Mouse (Mus musculus) heart, embryonic 13.5 days (tissue): ENCODE results near the gene Dnm3. TPM values are rescaled to one million over a fixed set of nuclear protein-coding genes. Genes with fewer than 3 reads are reported as not detected.

Experiments used
- ATAC-seq: fragments of 200-750 bp; cut with Nextera tagmentation; 2 replicates; pipeline ENCODE4 v1.8.0; 2017; ENCODE audit warnings: moderate TSS enrichment; ENCODE audit not compliant: insufficient number of reproducible peaks, low FRiP score, low TSS enrichment; ENCODE audit errors: extremely low read depth
- H3K27ac ChIP-seq: fragments of 300-500 bp; sonication (generic); replicated peaks from 2 replicates; pipeline ENCODE4 v1.5.1; 2015; ENCODE audit warnings: moderate library complexity, mild to moderate bottlenecking, inconsistent platforms
- H3K27me3 ChIP-seq: fragments of 300-500 bp; sonication (generic); replicated peaks from 2 replicates; pipeline ENCODE4 v1.6.1; 2015; ENCODE audit warnings: mild to moderate bottlenecking, inconsistent platforms
- H3K36me3 ChIP-seq: fragments of 300-500 bp; sonication (generic); 2 replicates; pipeline ENCODE4 v1.6.1; 2015; ENCODE audit warnings: mild to moderate bottlenecking, inconsistent platforms
- H3K4me1 ChIP-seq: fragments of 300-500 bp; sonication (generic); 2 replicates; pipeline ENCODE4 v1.6.1; 2015; ENCODE audit warnings: inconsistent platforms
- H3K4me2 ChIP-seq: fragments of 300-500 bp; sonication (generic); 2 replicates; pipeline ENCODE4 v1.6.1; 2015; ENCODE audit warnings: inconsistent platforms, mild to moderate bottlenecking, moderate library complexity
- H3K4me3 ChIP-seq: fragments of 300-500 bp; sonication (generic); 2 replicates; pipeline ENCODE4 v1.5.1; 2015; ENCODE audit warnings: moderate library complexity, mild to moderate bottlenecking, inconsistent platforms
- H3K9ac ChIP-seq: fragments of 300-500 bp; sonication (generic); 2 replicates; pipeline ENCODE4 v1.6.1; 2015; ENCODE audit warnings: inconsistent platforms, mild to moderate bottlenecking, moderate library complexity
- H3K9me3 ChIP-seq: fragments of 300-500 bp; sonication (generic); 2 replicates; pipeline ENCODE4 v1.6.1; 2016; ENCODE audit warnings: inconsistent platforms
- WGBS: fragments of 180-500 bp; shearing (Covaris S2); methylation state at CpG from one replicate; pipeline ENCODE4 v1.1.7; 2015; ENCODE audit warnings: mixed read lengths; 5-methylcytosine and 5-hydroxymethylcytosine counted together
- polyA plus RNA-seq: library from polyadenylated mRNA; unstranded; fragments of >200 nt; fragmentation: Nextera tagmentation; extraction: Ambion mirVana; gene quantifications from 2 replicates; pipeline ENCODE4 v1.2.1, GENCODE M21; 2015

The Dnm3 gene
- polyA plus RNA-seq, 1 experiment from 2014 or later = 1.3 TPM

- Histone ChIP-seq H3K27ac (peak overlapping the region; percentile 20; the same call in 1 of the 2 replicates), H3K4me1 (peaks cover 7% of the 10 kb centered on the region), H3K9ac (no peak overlapping the region), H3K4me2 (no peak overlapping the region), H3K4me3 (no peak overlapping the region), H3K36me3 (no peaks in the 10 kb centered on the region), H3K9me3 (no peaks in the 10 kb centered on the region), H3K27me3 (no peaks in the 10 kb centered on the region)
- 46% methylated on average over 7 of the region's 7 CpGs for WGBS
- no peak for ATAC-seq
Measured at GRCm38 (mm10) chr1:162242980-162243650, 234.7 kb downstream of the Dnm3 start.

DNA sequence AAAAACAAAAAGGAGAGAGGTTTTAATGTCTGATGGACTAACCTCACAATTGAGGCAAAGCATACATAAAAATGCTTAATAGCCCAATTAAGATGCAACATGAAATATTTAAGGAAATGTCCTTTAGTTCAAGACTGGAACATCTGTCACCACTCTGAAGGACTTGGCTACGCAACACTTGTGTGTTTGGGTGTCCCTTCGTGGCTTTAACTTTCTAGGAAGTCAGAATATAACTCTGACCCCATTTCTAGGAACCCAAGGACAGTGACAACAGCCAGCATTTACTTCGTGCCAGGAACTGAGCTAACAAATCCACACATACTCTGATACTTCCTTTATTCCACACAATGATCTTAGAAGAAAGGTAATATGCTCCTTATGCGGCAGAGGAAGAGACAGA is 237.1 kb downstream of the Dnm3 start:
- Histone ChIP-seq H3K4me3 (no peak overlapping the region), H3K9me3 (no peaks in the 10 kb centered on the region), H3K27ac (no peak overlapping the region), H3K4me2 (no peak overlapping the region), H3K4me1 (peaks cover 7% of the 10 kb centered on the region), H3K27me3 (no peaks in the 10 kb centered on the region), H3K9ac (no peak overlapping the region), H3K36me3 (no peaks in the 10 kb centered on the region)
- 72% methylated on average over 4 of the region's 4 CpGs for WGBS
- no peak for ATAC-seq

DNA sequence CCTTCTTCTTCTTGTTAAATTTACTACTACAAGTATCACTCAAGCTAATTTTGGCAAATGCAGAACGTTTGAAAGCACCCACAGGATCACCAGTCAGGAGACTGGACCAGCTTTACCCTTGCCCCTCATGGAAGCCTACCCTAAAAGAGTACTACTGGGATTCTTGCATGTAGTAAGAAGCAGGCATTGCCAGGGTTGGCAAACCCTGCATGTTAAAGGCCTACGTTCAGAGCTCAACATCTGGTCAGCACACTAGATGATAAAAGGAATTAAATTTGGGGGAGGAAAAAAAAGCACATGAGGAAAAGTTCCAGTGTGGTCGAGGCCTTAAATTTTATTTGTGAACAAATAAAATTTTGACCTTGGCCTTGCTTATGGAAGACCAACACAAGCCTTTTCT is 239.2 kb downstream of the Dnm3 start:
- H3K36me3 ChIP-seq = no peaks in the 10 kb centered on the region

GRCm38 (mm10) chr1:162236624-162237159 is 241.1 kb downstream of the Dnm3 start:
- H3K4me1 ChIP-seq = no peaks in the 10 kb centered on the region
- H3K27me3 ChIP-seq = no peaks in the 10 kb centered on the region
- H3K4me2 ChIP-seq = no peak overlapping the region
- H3K9ac ChIP-seq = no peak overlapping the region
- 80% methylated on average over 7 of the region's 7 CpGs for WGBS
- no peak overlapping the region for H3K27ac ChIP-seq
- ATAC-seq = no peak
- no peak overlapping the region for H3K4me3 ChIP-seq
- H3K9me3 ChIP-seq = no peaks in the 10 kb centered on the region
- no peaks in the 10 kb centered on the region for H3K36me3 ChIP-seq

More for the DNA sequence above, 239.2 kb downstream of the Dnm3 start:
- Histone ChIP-seq H3K4me3 (no peak overlapping the region), H3K9ac (no peak overlapping the region), H3K27me3 (no peaks in the 10 kb centered on the region), H3K4me1 (peaks cover 3% of the 10 kb centered on the region), H3K27ac (no peak overlapping the region), H3K4me2 (no peak overlapping the region), H3K9me3 (no peaks in the 10 kb centered on the region)
- 60% methylated on average over 3 of the region's 3 CpGs for WGBS
- ATAC-seq = no peak

DNA sequence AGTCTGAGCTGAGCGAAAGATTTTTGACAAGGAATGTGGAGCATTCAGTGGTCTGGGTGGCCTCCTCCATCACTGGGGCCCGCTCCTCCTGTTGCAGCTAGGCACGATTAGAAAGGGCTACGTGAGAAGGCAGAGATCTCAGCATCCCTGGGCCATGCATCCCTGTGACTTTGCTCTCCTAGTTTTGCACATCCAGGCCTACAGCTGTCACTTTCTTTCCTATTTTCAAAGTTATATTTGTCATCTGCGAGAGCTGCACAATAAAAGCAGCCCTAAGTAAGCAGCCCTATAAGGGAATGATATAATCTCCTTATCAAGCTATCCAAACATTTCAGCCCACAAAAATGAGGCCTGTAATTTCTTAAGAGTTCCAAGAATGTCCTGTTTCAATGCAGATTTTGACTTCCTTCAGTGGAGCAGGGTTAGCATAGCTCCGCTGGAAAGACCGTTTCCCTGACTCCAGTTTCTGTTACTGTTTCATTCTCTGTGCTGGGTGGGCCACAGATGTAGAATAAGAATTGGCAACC is 252.2 kb downstream of the Dnm3 start:
- Histone ChIP-seq H3K9me3 (no peaks in the 10 kb centered on the region), H3K4me3 (no peak overlapping the region), H3K4me1 (peaks cover 18% of the 10 kb centered on the region), H3K27ac (peak overlapping the region; percentile 62), H3K4me2 (no peak overlapping the region), H3K9ac (0 out of 2 replicates have a peak overlapping the region, but pooled peaks have one; percentile 16), H3K36me3 (peaks cover 3% of the 10 kb centered on the region; the same call in 1 of the 2 replicates), H3K27me3 (no peaks in the 10 kb centered on the region)
- no peak for ATAC-seq
- 40% methylated on average over 7 of the region's 7 CpGs for WGBS

DNA sequence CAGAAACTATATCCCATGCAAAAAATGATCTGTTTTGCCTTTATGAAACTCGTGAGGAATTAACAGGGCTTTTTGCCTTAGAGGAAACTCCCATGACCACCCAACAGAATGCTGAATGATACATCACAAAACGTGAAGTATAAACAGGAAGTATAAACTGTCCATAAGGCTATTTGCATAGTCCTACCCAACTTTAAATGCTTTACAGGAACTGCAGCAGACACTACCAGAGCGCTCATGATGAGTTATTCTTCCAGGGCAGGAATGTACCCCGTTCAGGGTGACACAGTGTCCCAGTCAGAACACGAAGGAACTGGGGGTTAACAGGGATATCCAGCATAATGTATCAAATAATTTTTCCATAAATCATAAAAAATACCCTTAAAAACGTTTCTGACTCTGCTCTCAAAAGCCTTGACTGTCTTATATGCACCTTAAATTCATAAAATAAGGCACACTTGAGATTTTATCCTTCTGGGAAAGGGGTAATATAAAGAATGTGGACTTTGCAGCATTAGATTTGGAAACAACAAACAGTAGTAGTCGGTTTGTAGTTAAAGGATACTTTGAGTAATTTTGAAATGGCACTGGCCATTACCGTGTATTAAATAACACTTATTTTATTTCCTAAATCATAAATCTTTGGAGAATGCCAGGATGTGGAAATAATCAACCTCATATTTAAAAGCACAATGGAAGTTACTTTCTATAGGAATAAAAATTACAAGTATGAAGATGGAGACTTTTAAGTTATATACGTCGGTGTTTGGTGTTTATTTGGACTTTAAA is 252.8 kb downstream of the Dnm3 start:
- no peaks in the 10 kb centered on the region for H3K9me3 ChIP-seq
- no peak overlapping the region for H3K9ac ChIP-seq
- no peak overlapping the region for H3K4me2 ChIP-seq
- 58% methylated on average over 10 of the region's 10 CpGs for WGBS
- peaks cover 3% of the 10 kb centered on the region; the same call in 1 of the 2 replicates for H3K36me3 ChIP-seq
- ATAC-seq = no peak; the same call in 1 of the 2 replicates
- H3K4me3 ChIP-seq = no peak overlapping the region
- peak overlapping the region; percentile 62 for H3K27ac ChIP-seq
- H3K4me1 ChIP-seq = peaks cover 20% of the 10 kb centered on the region
- H3K27me3 ChIP-seq = no peaks in the 10 kb centered on the region

DNA sequence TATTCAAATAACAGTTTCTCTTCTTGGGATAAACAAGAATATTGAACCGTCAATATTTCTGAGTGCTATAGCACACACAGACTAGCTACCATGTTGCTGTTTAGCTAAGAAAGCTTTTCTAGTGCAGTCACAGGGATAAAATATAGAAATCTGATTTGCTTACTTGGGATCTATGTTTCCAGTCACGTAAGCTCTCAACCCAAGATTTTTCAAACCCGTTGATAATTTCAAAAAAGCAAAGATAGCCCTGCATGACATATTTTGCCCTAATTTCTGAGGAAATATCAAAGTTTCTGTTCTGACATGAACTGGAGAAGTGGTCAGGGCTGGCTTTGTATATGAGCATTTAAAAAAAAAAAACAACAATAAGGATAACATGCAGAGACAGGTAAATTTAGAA is 253.8 kb downstream of the Dnm3 start:
- H3K9me3 ChIP-seq = no peaks in the 10 kb centered on the region
- H3K27ac ChIP-seq = no peak overlapping the region
- 73% methylated on average over 3 of the region's 3 CpGs for WGBS
- no peak overlapping the region for H3K4me3 ChIP-seq
- H3K4me2 ChIP-seq = no peak overlapping the region
- H3K27me3 ChIP-seq = no peaks in the 10 kb centered on the region
- ATAC-seq = no peak
- H3K9ac ChIP-seq = no peak overlapping the region
- peaks cover 20% of the 10 kb centered on the region for H3K4me1 ChIP-seq
- H3K36me3 ChIP-seq = peaks cover 3% of the 10 kb centered on the region; the same call in 1 of the 2 replicates

- no peaks in the 10 kb centered on the region for H3K27me3 ChIP-seq
- H3K4me3 ChIP-seq = no peak overlapping the region
- H3K9me3 ChIP-seq = no peaks in the 10 kb centered on the region
- WGBS = 72% methylated on average over 8 of the region's 8 CpGs
- ATAC-seq = no peak
- peaks cover 27% of the 10 kb centered on the region for H3K4me1 ChIP-seq
- peaks cover 3% of the 10 kb centered on the region; the same call in 1 of the 2 replicates for H3K36me3 ChIP-seq
- H3K4me2 ChIP-seq = 0 out of 2 replicates have a peak overlapping the region, but pooled peaks have one; percentile 16
- H3K9ac ChIP-seq = peak overlapping the region; percentile 44; the same call in 1 of the 2 replicates
- H3K27ac ChIP-seq = peak overlapping the region; percentile 29; the same call in 1 of the 2 replicates
Measured at GRCm38 (mm10) chr1:162223258-162223940, 254.4 kb downstream of the Dnm3 start.

DNA sequence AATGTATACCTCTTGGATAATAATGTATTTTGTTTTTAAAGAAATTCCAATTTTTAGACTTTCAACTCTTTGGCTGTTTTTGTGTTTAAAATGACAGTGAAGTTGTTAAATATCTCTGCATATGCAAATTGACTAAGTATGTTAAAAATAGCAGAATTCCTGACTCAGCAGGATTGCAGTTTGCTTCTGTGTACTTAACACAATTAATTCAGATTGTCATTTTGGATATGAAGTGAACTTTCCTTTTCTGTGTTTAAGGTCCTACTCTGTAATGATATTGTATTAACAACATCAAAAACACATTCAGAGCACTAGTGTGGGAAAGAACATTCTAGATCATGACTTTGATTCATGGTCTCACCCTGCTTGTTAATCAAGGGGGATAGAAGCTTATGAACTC is 255.5 kb downstream of the Dnm3 start:
- Histone ChIP-seq H3K9ac (no peak overlapping the region), H3K27me3 (no peaks in the 10 kb centered on the region), H3K4me2 (peak overlapping the region; percentile 30), H3K4me1 (peaks cover 34% of the 10 kb centered on the region), H3K36me3 (peaks cover 3% of the 10 kb centered on the region; the same call in 1 of the 2 replicates), H3K27ac (0 out of 2 replicates have a peak overlapping the region, but pooled peaks have one; percentile 8), H3K9me3 (no peaks in the 10 kb centered on the region), H3K4me3 (no peak overlapping the region)
- no peak for ATAC-seq

GRCm38 (mm10) chr1:162221801-162222301 is 256.0 kb downstream of the Dnm3 start:
- peaks cover 3% of the 10 kb centered on the region; the same call in 1 of the 2 replicates for H3K36me3 ChIP-seq
- ATAC-seq = no peak
- WGBS = 15% methylated on average over 4 of the region's 4 CpGs
- H3K4me3 ChIP-seq = peak overlapping the region; percentile 20
- H3K9ac ChIP-seq = peak overlapping the region; percentile 41; the same call in 1 of the 2 replicates
- H3K27ac ChIP-seq = peak overlapping the region; percentile 60; the same call in 1 of the 2 replicates
- H3K9me3 ChIP-seq = no peaks in the 10 kb centered on the region
- peak overlapping the region; percentile 58 for H3K4me2 ChIP-seq
- peaks cover 34% of the 10 kb centered on the region for H3K4me1 ChIP-seq
- H3K27me3 ChIP-seq = no peaks in the 10 kb centered on the region
